38 mouse cellular contexts compared by ENCODE assay signal in the genomic region with DNA sequence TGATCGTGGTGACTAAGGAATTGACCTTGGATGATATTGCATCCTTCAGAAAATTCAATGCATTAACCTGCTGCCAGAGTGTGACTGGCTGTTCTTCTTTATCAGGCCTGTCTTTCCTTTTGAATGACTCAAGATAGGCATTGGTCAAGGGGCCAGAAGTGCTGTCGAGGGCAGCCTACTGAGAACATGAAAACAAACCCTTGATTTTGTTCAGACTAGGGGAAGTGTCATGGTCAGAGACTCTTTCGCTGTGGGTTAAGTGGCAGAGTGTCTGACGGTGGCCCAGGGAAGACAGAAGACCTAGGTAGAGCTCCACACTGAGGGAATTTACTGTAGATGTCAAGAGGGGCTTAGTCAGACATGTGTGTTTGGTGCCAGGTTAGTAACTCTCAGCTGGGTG. TPM values are rescaled to one million over a fixed set of nuclear protein-coding genes. Genes with fewer than 3 reads are reported as not detected.
DNase-seq lines count a peak whose midpoint lies in the region; ATAC-seq and TF ChIP-seq lines count a peak whose summit lies in the region.
"Had no signal": no experiment of that assay in that cellular context is flagged by ENCODE, and none has a peak within 500 bp of the region (broad histone marks: within the 10 kb centered on the region; RNA-seq: fewer than 3 reads in every experiment).

No protein-coding gene starts in this region.

- H3K4me2 ChIP-seq in neural tube, embryonic 15.5 days = no peak overlapping the region
- H3K4me2 ChIP-seq: embryonic facial prominence, embryonic 15.5 days; forebrain, embryonic 13.5 days; heart, embryonic 15.5 days; hindbrain, embryonic 12.5 days; intestine, embryonic 15.5 days; liver, embryonic 12.5 days; stomach, embryonic 15.5 days had no signal

- no peaks in the 10 kb centered on the region for H3K4me1 ChIP-seq in cortical plate, adult 2 months (ENCODE audit: control insufficient read depth, insufficient read depth, low read length)
- peaks cover 26% of the 10 kb centered on the region for H3K4me1 ChIP-seq in neural tube, embryonic 15.5 days
- H3K4me1 ChIP-seq: embryonic facial prominence, embryonic 15.5 days; forebrain, embryonic 13.5 days; hindbrain, embryonic 12.5 days; intestine, embryonic 15.5 days; liver, embryonic 12.5 days; megakaryocyte, embryonic 14.5 days; stomach, embryonic 15.5 days had no signal

- no peaks in the 10 kb centered on the region for H3K36me3 ChIP-seq in neural tube, embryonic 15.5 days
- H3K36me3 ChIP-seq: embryonic facial prominence, embryonic 10.5 days; embryonic facial prominence, embryonic 15.5 days; heart, embryonic 10.5 days; heart, embryonic 15.5 days; hindbrain, embryonic 12.5 days; intestine, embryonic 15.5 days; liver, embryonic 12.5 days; stomach, embryonic 15.5 days had no signal

- 76% methylated on average over 4 of the region's 4 CpGs for WGBS in neural tube, embryonic 15.5 days

- intact Hi-C loops in gastrocnemius, postnatal 36 days (cut with DNase I) = no loop called here

- H3K9ac ChIP-seq in neural tube, embryonic 15.5 days (replicated peaks) = no peak overlapping the region
- H3K9ac ChIP-seq: embryonic facial prominence, embryonic 15.5 days; forebrain, embryonic 13.5 days; heart, embryonic 15.5 days; hindbrain, embryonic 12.5 days; intestine, embryonic 15.5 days; liver, embryonic 12.5 days; liver, postnatal 0 days; stomach, embryonic 15.5 days had no signal

- DNase-seq in adrenal gland, adult (ENCODE audit: inconsistent age in 2 of 2, low spot score in 1 of 2) = peak; percentile 63 to 89
- no peak for DNase-seq in adrenal gland, postnatal 4 days (ENCODE audit: low spot score in 2 of 2)
- DNase-seq in ovary, adult 18-20 months (ENCODE audit: low spot score) = peak; percentile 27
- no peak for DNase-seq in ovary, postnatal 10 days (ENCODE audit: low spot score)
- no peak for DNase-seq in gastrocnemius, postnatal 36 days
- DNase-seq in layer of hippocampus, adult 11-12 months (ENCODE audit: low spot score) = no peak
- DNase-seq: cerebellum, adult 11-12 months; cerebellum, adult 9-11 months; gastrocnemius, postnatal 14 days; heart, adult 11 months; kidney, adult 2 months; kidney, postnatal 4 days; layer of hippocampus, postnatal 36 days; liver, postnatal 0 days; lung, postnatal 4 days; midbrain, embryonic 14.5 days; right cerebral cortex, postnatal 25 days; thymus, adult 18-20 months; thymus, postnatal 36 days had no signal

- no peak for ATAC-seq in neural tube, embryonic 15.5 days (ENCODE audit: low FRiP score)
- ATAC-seq: forebrain, embryonic 13.5 days; hindbrain, postnatal 0 days; intestine, embryonic 15.5 days; liver, embryonic 12.5 days; liver, postnatal 0 days had no signal

- 0 out of 2 replicates have a peak overlapping the region, but pooled peaks have one; percentile 21 for H3K27ac ChIP-seq in cortical plate, adult 2 months (ENCODE audit: insufficient read depth, low read length)
- peak overlapping the region; percentile 8; the same call in 1 of the 2 replicates for H3K27ac ChIP-seq in neural tube, embryonic 15.5 days (replicated peaks)
- H3K27ac ChIP-seq: embryonic facial prominence, embryonic 10.5 days; embryonic facial prominence, embryonic 15.5 days; forebrain, embryonic 13.5 days; heart, embryonic 10.5 days; heart, embryonic 15.5 days; hindbrain, embryonic 12.5 days; hindbrain, postnatal 0 days; intestine, embryonic 15.5 days; kidney, postnatal 0 days; liver, embryonic 12.5 days; stomach, embryonic 15.5 days had no signal

- no peaks in the 10 kb centered on the region for H3K27me3 ChIP-seq in neural tube, embryonic 15.5 days (replicated peaks)
- H3K27me3 ChIP-seq: CH12.LX; embryonic facial prominence, embryonic 15.5 days; forebrain, embryonic 13.5 days; heart, embryonic 15.5 days; hindbrain, embryonic 12.5 days; intestine, embryonic 15.5 days; liver, embryonic 12.5 days; stomach, embryonic 15.5 days had no signal

- H3K4me3 ChIP-seq in cortical plate, adult 2 months (ENCODE audit: insufficient read depth, low read length) = no peak overlapping the region
- H3K4me3 ChIP-seq in neural tube, embryonic 15.5 days (replicated peaks) = no peak overlapping the region
- H3K4me3 ChIP-seq: embryonic facial prominence, embryonic 10.5 days; embryonic facial prominence, embryonic 15.5 days; forebrain, embryonic 13.5 days; heart, embryonic 10.5 days; heart, embryonic 15.5 days; hindbrain, embryonic 12.5 days; intestine, embryonic 15.5 days; liver, embryonic 12.5 days; megakaryocyte, embryonic 14.5 days; stomach, embryonic 15.5 days had no signal

- no peak for TF ChIP-seq CTCF in cortical plate, adult 2 months (IDR thresholded peaks at IDR 0.05; ENCODE audit: extremely low read depth, insufficient read depth, low read length)

- no peak for TF ChIP-seq POLR2A in cortical plate, adult 2 months (IDR thresholded peaks at IDR 0.05; ENCODE audit: extremely low read depth, insufficient read depth, low read length)

- no peaks in the 10 kb centered on the region for H3K9me3 ChIP-seq in neural tube, embryonic 15.5 days (replicated peaks)
- H3K9me3 ChIP-seq: embryonic facial prominence, embryonic 15.5 days; forebrain, embryonic 13.5 days; heart, embryonic 10.5 days; heart, embryonic 15.5 days; intestine, embryonic 15.5 days; liver, embryonic 12.5 days; stomach, embryonic 15.5 days had no signal

RNA-seq across cellular contexts. Expression of a gene that starts 12.8 kb away (rescaled TPM):
- total RNA-seq in adrenal gland, postnatal 4 days (2021) = 10 to 100 TPM in 1 of 2 experiments, 1 to 10 TPM in 1; 1.7 to 33.7 TPM
- 2.3 and 3.5 TPM in 2 replicates for polyA plus RNA-seq in cortical plate, adult 2 months (2012; rRNA removed)
- 1.7 and 2.1 TPM in 2 replicates for polyA plus RNA-seq in neural tube, embryonic 15.5 days (2015; fragmentation: Nextera tagmentation; extraction: Ambion mirVana)
- not detected for total RNA-seq in gastrocnemius, postnatal 36 days (2021)
- total RNA-seq: CH12.LX; gastrocnemius, postnatal 14 days; heart, postnatal 25 days; monocyte, adult 5-6 weeks had no signal
- polyA plus RNA-seq: heart, embryonic 15.5 days; lung, embryonic 16.5 days had no signal

RNA-seq across cellular contexts. Expression of a gene that starts 25.7 kb away (rescaled TPM):
- 10 to 100 TPM in 1 of 2 experiments, 1 to 10 TPM in 1; 1.8 to 14.6 TPM for total RNA-seq in adrenal gland, postnatal 4 days (2021)
- 0.23 TPM in 2 replicates for polyA plus RNA-seq in cortical plate, adult 2 months (2012; rRNA removed)
- 0.18 TPM in 1 of 2 replicates, not detected in the other for polyA plus RNA-seq in neural tube, embryonic 15.5 days (2015; fragmentation: Nextera tagmentation; extraction: Ambion mirVana)
- total RNA-seq in gastrocnemius, postnatal 36 days (2021) = not detected
- total RNA-seq: gastrocnemius, postnatal 14 days; heart, postnatal 25 days; hindbrain, postnatal 0 days; layer of hippocampus, postnatal 36 days; left cerebral cortex, postnatal 10 days had no signal
- polyA plus RNA-seq: embryonic facial prominence, embryonic 10.5 days; forebrain, embryonic 13.5 days; heart, embryonic 15.5 days; hindbrain, embryonic 12.5 days; hindbrain, postnatal 0 days; lung, embryonic 16.5 days; midbrain, embryonic 14.5 days had no signal

RNA-seq across cellular contexts. Expression of a gene that starts 50.0 kb away (rescaled TPM):
- total RNA-seq in adrenal gland, postnatal 4 days (2021) = 10 to 100 TPM; 63.0 to 64.4 TPM
- 816 and 828 TPM in 2 replicates for polyA plus RNA-seq in cortical plate, adult 2 months (2012; rRNA removed)
- polyA plus RNA-seq in neural tube, embryonic 15.5 days (2015; fragmentation: Nextera tagmentation; extraction: Ambion mirVana) = 20.1 and 24.7 TPM in 2 replicates
- total RNA-seq in gastrocnemius, postnatal 36 days (2021) = 1 to 10 TPM; 4.9 to 6.5 TPM

RNA-seq across cellular contexts. Expression of a gene that starts 51.5 kb away (rescaled TPM):
- total RNA-seq in adrenal gland, postnatal 4 days (2021) = 100 to 1,000 TPM; 295 to 378 TPM
- 66.5 and 71.6 TPM in 2 replicates for polyA plus RNA-seq in cortical plate, adult 2 months (2012; rRNA removed)
- polyA plus RNA-seq in neural tube, embryonic 15.5 days (2015; fragmentation: Nextera tagmentation; extraction: Ambion mirVana) = 61.7 and 65.7 TPM in 2 replicates
- 100 to 1,000 TPM; 320 to 384 TPM for total RNA-seq in gastrocnemius, postnatal 36 days (2021)

Comparison
In these comparisons a context has a peak if more than half of its experiments do, and no peak if none do; other contexts are left out.
1. DNase-seq: peak in adrenal gland, adult (2 of 2) and ovary, adult 18-20 months (single experiment); none in adrenal gland, postnatal 4 days (0 of 2), ovary, postnatal 10 days (single experiment), gastrocnemius, postnatal 36 days (0 of 2) and layer of hippocampus, adult 11-12 months (single experiment).
2. RNA of a gene that starts 50.0 kb away (total RNA-seq): 63.0 to 64.4 TPM in adrenal gland, postnatal 4 days; 4.9 to 6.5 TPM in gastrocnemius, postnatal 36 days; every median in the first group is over 4 times any median in the second.